Mouse (Mus musculus): ENCODE measurements at regions not wholly inside any gene's neighbourhood (a gene's known extent, or its start where the extent isn't known, plus 50 kb on each side); places are given as distances from the start of the nearest gene placed in this dataset.

GRCm38 (mm10) chr2:93135324-93135723 lies 52.0 kb upstream of the Trp53i11 start:
- ATAC-seq (ENCODE audit: poor library complexity, severe bottlenecking), result no peak

GRCm38 (mm10) chr2:93133301-93133971 lies 53.9 kb upstream of the Trp53i11 start:
- no peak for ATAC-seq (ENCODE audit: poor library complexity, severe bottlenecking)

- ATAC-seq (ENCODE audit: poor library complexity, severe bottlenecking), result peak; percentile 33; the same call in 1 of the 2 replicates
Observed at GRCm38 (mm10) chr2:93131825-93132623, 55.3 kb upstream of the Trp53i11 start.

GRCm38 (mm10) chr2:93131236-93131635 lies 56.1 kb upstream of the Trp53i11 start:
- ATAC-seq (ENCODE audit: poor library complexity, severe bottlenecking), result no peak

- ATAC-seq (ENCODE audit: poor library complexity, severe bottlenecking), result no peak
Observed at GRCm38 (mm10) chr2:93129176-93129575, 58.2 kb upstream of the Trp53i11 start.

- no peak for ATAC-seq (ENCODE audit: poor library complexity, severe bottlenecking)
Observed at GRCm38 (mm10) chr2:93126595-93127165, 60.7 kb upstream of the Trp53i11 start.

GRCm38 (mm10) chr2:93126112-93126511 lies 61.2 kb upstream of the Trp53i11 start:
- no peak for ATAC-seq (ENCODE audit: poor library complexity, severe bottlenecking)

GRCm38 (mm10) chr2:93124866-93125467 lies 62.4 kb upstream of the Trp53i11 start:
- no peak for ATAC-seq (ENCODE audit: poor library complexity, severe bottlenecking)

GRCm38 (mm10) chr2:93123829-93124228 lies 63.5 kb upstream of the Trp53i11 start:
- no peak for ATAC-seq (ENCODE audit: poor library complexity, severe bottlenecking)

- no peak for ATAC-seq (ENCODE audit: poor library complexity, severe bottlenecking)
Observed at GRCm38 (mm10) chr2:93120386-93120785, 67.0 kb upstream of the Trp53i11 start.

GRCm38 (mm10) chr2:93119001-93119400 lies 68.3 kb upstream of the Trp53i11 start:
- ATAC-seq (ENCODE audit: poor library complexity, severe bottlenecking), result no peak

- ATAC-seq (ENCODE audit: poor library complexity, severe bottlenecking), result no peak
Observed at GRCm38 (mm10) chr2:93115303-93115702, 69.3 kb upstream of the Prdm11 start.

- no peak for ATAC-seq (ENCODE audit: poor library complexity, severe bottlenecking)
Observed at GRCm38 (mm10) chr2:93113929-93114328, 68.0 kb upstream of the Prdm11 start.

GRCm38 (mm10) chr2:93112320-93112719 lies 66.4 kb upstream of the Prdm11 start:
- no peak for ATAC-seq (ENCODE audit: poor library complexity, severe bottlenecking)

GRCm38 (mm10) chr2:93110898-93111297 lies 64.9 kb upstream of the Prdm11 start:
- ATAC-seq (ENCODE audit: poor library complexity, severe bottlenecking), result no peak

- ATAC-seq (ENCODE audit: poor library complexity, severe bottlenecking), result no peak
Observed at GRCm38 (mm10) chr2:93106581-93106980, 60.6 kb upstream of the Prdm11 start.

- no peak for ATAC-seq (ENCODE audit: poor library complexity, severe bottlenecking)
Observed at GRCm38 (mm10) chr2:93101991-93102390, 56.0 kb upstream of the Prdm11 start.

- no peak for ATAC-seq (ENCODE audit: poor library complexity, severe bottlenecking)
Observed at GRCm38 (mm10) chr2:93099780-93100179, 53.8 kb upstream of the Prdm11 start.

- no peak for ATAC-seq (ENCODE audit: poor library complexity, severe bottlenecking)
Observed at GRCm38 (mm10) chr2:93097016-93097415, 51.0 kb upstream of the Prdm11 start.

GRCm38 (mm10) chr2:93096078-93096729 lies 50.2 kb upstream of the Prdm11 start:
- no peak for ATAC-seq (ENCODE audit: poor library complexity, severe bottlenecking)
